Mouse (Mus musculus): ENCODE measurements at regions not wholly inside any gene's neighbourhood (a gene's known extent, or its start where the extent isn't known, plus 50 kb on each side); places are given as distances from the start of the nearest gene placed in this dataset.

GRCm38 (mm10) chr4:39926021-39926591, 216.8 kb upstream of the Aco1 start:
- Histone ChIP-seq H3K9me3 (no peaks in the 10 kb centered on the region), H3K4me3 (no peak overlapping the region), H3K9ac (replicated peaks) (no peak overlapping the region), H3K27ac (replicated peaks) (no peak overlapping the region), H3K36me3 (no peaks in the 10 kb centered on the region), H3K4me1 (no peaks in the 10 kb centered on the region), H3K27me3 (no peaks in the 10 kb centered on the region), H3K4me2 (replicated peaks) (no peak overlapping the region)
- WGBS: 91% methylated on average over 3 of the region's 3 CpGs
- no peak for ATAC-seq (ENCODE audit: low FRiP score, low read depth)

- no peak overlapping the region for H3K4me3 ChIP-seq
- 91% methylated on average over 7 of the region's 7 CpGs for WGBS
- no peak for ATAC-seq (ENCODE audit: low FRiP score, low read depth)
These were observed 216.3 kb upstream of the Aco1 start for GRCm38 (mm10) chr4:39926594-39926993.

GRCm38 (mm10) chr4:39928491-39928890, 214.4 kb upstream of the Aco1 start:
- H3K4me2 ChIP-seq (replicated peaks): no peak overlapping the region
- no peak overlapping the region for H3K9ac ChIP-seq (replicated peaks)
- no peaks in the 10 kb centered on the region for H3K4me1 ChIP-seq
- 82% methylated on average over 2 of the region's 2 CpGs for WGBS
- H3K27ac ChIP-seq (replicated peaks): no peak overlapping the region
- ATAC-seq (ENCODE audit: low FRiP score, low read depth): no peak
- no peaks in the 10 kb centered on the region for H3K36me3 ChIP-seq
- no peak overlapping the region for H3K4me3 ChIP-seq
- no peaks in the 10 kb centered on the region for H3K9me3 ChIP-seq
- no peaks in the 10 kb centered on the region for H3K27me3 ChIP-seq

More at GRCm38 (mm10) chr4:39926594-39926993, 216.3 kb upstream of the Aco1 start:
- H3K36me3 ChIP-seq: no peaks in the 10 kb centered on the region
- H3K9me3 ChIP-seq: no peaks in the 10 kb centered on the region
- H3K9ac ChIP-seq (replicated peaks): no peak overlapping the region
- no peaks in the 10 kb centered on the region for H3K4me1 ChIP-seq
- H3K27me3 ChIP-seq: no peaks in the 10 kb centered on the region
- no peak overlapping the region for H3K4me2 ChIP-seq (replicated peaks)
- H3K27ac ChIP-seq (replicated peaks): no peak overlapping the region

- Histone ChIP-seq H3K4me2 (replicated peaks) (no peak overlapping the region), H3K27ac (replicated peaks) (no peak overlapping the region), H3K9ac (replicated peaks) (no peak overlapping the region), H3K4me1 (no peaks in the 10 kb centered on the region), H3K36me3 (no peaks in the 10 kb centered on the region), H3K9me3 (no peaks in the 10 kb centered on the region), H3K27me3 (no peaks in the 10 kb centered on the region), H3K4me3 (no peak overlapping the region)
- no peak for ATAC-seq (ENCODE audit: low FRiP score, low read depth)
- WGBS: 92% methylated on average over 12 of the region's 12 CpGs
These were observed 208.7 kb upstream of the Aco1 start for GRCm38 (mm10) chr4:39934025-39934708.

DNA sequence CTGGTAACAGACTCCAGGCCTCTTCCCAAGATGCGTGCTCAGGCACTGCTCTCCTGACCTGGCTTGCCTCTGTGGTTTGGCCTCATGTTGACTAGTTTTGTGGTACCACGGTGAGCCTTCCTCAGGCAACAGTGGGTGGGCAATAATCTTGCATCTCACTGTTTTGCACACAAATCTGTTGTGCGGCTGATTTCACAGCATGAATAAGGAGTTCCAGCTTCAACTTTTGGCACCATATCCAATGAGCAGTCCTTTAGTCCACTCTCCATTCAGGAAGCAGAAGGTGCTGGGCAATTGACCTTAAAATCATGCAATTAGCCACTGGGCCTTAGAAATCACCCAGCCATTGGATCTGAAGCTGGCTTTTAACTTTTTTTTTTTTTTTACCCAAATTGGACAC, 184.2 kb upstream of the Aco1 start:
- ATAC-seq (ENCODE audit: low FRiP score, low read depth): no peak
- Histone ChIP-seq H3K9ac (replicated peaks) (no peak overlapping the region), H3K4me2 (replicated peaks) (no peak overlapping the region), H3K4me1 (no peaks in the 10 kb centered on the region), H3K27me3 (no peaks in the 10 kb centered on the region), H3K9me3 (no peaks in the 10 kb centered on the region), H3K4me3 (no peak overlapping the region), H3K36me3 (no peaks in the 10 kb centered on the region), H3K27ac (replicated peaks) (no peak overlapping the region)
- WGBS: 81% methylated on average over 3 of the region's 3 CpGs

DNA sequence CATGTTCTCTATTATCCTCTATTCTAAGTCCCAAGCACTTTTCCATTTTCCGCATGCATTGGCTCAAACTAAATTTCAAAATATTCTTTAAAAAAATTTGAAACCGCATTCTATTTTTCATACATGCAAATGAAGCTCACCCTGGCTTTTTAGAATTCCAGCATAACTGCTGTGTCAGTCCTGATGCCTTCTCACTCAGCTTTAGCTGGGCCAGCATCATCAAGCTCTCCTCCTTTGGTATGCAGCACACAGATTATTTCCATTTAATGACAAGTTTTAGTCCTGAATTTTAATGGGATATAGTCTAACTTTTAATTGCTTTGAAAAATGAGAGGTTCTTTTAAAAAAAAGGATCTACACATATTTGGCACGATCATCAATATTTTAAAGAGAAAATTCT, 174.9 kb upstream of the Aco1 start:
- WGBS: 89% methylated on average over 3 of the region's 3 CpGs
- no peaks in the 10 kb centered on the region for H3K9me3 ChIP-seq
- no peak overlapping the region for H3K4me2 ChIP-seq (replicated peaks)
- ATAC-seq (ENCODE audit: low FRiP score, low read depth): no peak
- no peaks in the 10 kb centered on the region for H3K27me3 ChIP-seq
- H3K36me3 ChIP-seq: no peaks in the 10 kb centered on the region
- no peaks in the 10 kb centered on the region for H3K4me1 ChIP-seq
- no peak overlapping the region for H3K4me3 ChIP-seq
- H3K9ac ChIP-seq (replicated peaks): no peak overlapping the region
- no peak overlapping the region for H3K27ac ChIP-seq (replicated peaks)

DNA sequence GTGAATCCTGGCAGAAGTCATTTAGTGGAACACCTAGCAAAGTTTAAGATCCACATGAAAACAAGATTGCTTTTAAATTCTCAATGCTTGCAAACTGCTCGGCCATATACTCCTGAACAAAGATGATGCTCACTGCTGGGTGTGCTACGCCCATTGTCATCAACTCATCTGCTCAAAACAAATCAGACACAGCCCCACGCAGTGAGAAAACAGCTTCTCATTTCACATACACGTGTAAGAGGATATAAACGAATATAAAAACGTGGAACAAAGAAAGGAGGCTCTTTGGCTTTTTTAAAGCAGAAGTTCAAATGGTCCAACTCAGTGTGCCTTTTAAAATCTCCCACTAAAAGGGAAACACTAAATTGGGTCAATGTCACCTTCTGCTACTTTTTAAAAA, 151.5 kb upstream of the Aco1 start:
- 76% methylated on average over 6 of the region's 6 CpGs for WGBS
- H3K27me3 ChIP-seq: no peaks in the 10 kb centered on the region
- H3K4me1 ChIP-seq: no peaks in the 10 kb centered on the region
- H3K27ac ChIP-seq (replicated peaks): no peak overlapping the region
- ATAC-seq (ENCODE audit: low FRiP score, low read depth): no peak
- no peak overlapping the region for H3K4me2 ChIP-seq (replicated peaks)
- no peaks in the 10 kb centered on the region for H3K9me3 ChIP-seq
- no peak overlapping the region for H3K9ac ChIP-seq (replicated peaks)
- no peaks in the 10 kb centered on the region for H3K36me3 ChIP-seq
- H3K4me3 ChIP-seq: no peak overlapping the region

GRCm38 (mm10) chr4:39991851-39992250, 151.0 kb upstream of the Aco1 start:
- WGBS: 88% methylated on average over 2 of the region's 2 CpGs
- H3K27ac ChIP-seq (replicated peaks): no peak overlapping the region

DNA sequence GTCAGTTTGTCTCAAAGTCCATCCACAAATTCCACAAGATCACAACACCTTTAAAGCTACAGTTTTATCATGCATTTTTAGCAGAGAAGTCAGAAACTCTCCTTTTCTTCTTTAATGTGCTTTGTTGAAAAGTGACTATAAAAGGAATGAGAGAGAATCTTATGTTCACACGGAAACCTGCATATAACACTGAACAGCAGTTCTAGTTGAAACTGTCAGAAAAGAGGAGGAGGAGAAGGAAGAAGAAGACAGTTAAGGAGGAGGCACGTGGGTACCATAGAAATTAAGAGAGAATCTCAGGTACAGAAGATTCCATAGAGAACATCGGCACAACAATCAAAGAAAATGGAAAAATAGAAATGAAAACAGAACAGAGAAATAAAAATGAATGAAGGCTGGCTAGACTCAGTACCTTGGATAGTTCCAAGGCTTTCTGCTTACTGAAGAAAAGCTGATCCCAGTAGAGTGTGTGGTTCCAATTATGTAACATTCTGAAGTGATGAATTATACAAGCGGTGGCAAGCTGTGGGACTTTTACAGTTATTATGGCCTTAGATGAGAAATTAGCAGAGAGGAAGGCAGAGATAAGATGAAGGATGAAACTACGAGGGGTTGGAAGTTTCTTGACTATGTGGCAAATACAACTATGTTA, 144.0 kb upstream of the Aco1 start:
- Histone ChIP-seq H3K9ac (replicated peaks) (no peak overlapping the region), H3K9me3 (no peaks in the 10 kb centered on the region), H3K4me2 (replicated peaks) (no peak overlapping the region), H3K27ac (replicated peaks) (no peak overlapping the region), H3K36me3 (no peaks in the 10 kb centered on the region), H3K4me1 (no peaks in the 10 kb centered on the region), H3K4me3 (no peak overlapping the region), H3K27me3 (no peaks in the 10 kb centered on the region)
- 76% methylated on average over 5 of the region's 5 CpGs for WGBS
- ATAC-seq (ENCODE audit: low FRiP score, low read depth): no peak

More at GRCm38 (mm10) chr4:39991851-39992250, 151.0 kb upstream of the Aco1 start:
- H3K9me3 ChIP-seq: no peaks in the 10 kb centered on the region
- H3K27me3 ChIP-seq: no peaks in the 10 kb centered on the region
- no peak overlapping the region for H3K9ac ChIP-seq (replicated peaks)
- ATAC-seq (ENCODE audit: low FRiP score, low read depth): no peak
- H3K4me3 ChIP-seq: no peak overlapping the region
- H3K36me3 ChIP-seq: no peaks in the 10 kb centered on the region
- H3K4me1 ChIP-seq: no peaks in the 10 kb centered on the region
- no peak overlapping the region for H3K4me2 ChIP-seq (replicated peaks)

GRCm38 (mm10) chr4:40014666-40015065, 128.2 kb upstream of the Aco1 start:
- peak; percentile 70 for ATAC-seq (ENCODE audit: low FRiP score, low read depth)
- H3K4me3 ChIP-seq: no peak overlapping the region
- H3K36me3 ChIP-seq: no peaks in the 10 kb centered on the region
- no peaks in the 10 kb centered on the region for H3K27me3 ChIP-seq
- H3K27ac ChIP-seq (replicated peaks): no peak overlapping the region
- no peak overlapping the region for H3K4me2 ChIP-seq (replicated peaks)
- no peak overlapping the region for H3K9ac ChIP-seq (replicated peaks)
- H3K9me3 ChIP-seq: no peaks in the 10 kb centered on the region
- no peaks in the 10 kb centered on the region for H3K4me1 ChIP-seq
- WGBS: 55% methylated on average over 7 of the region's 7 CpGs

- Histone ChIP-seq H3K4me3 (no peak overlapping the region), H3K4me2 (replicated peaks) (no peak overlapping the region), H3K27me3 (no peaks in the 10 kb centered on the region), H3K36me3 (no peaks in the 10 kb centered on the region), H3K9me3 (no peaks in the 10 kb centered on the region), H3K4me1 (no peaks in the 10 kb centered on the region), H3K27ac (replicated peaks) (no peak overlapping the region), H3K9ac (replicated peaks) (no peak overlapping the region)
- 87% methylated on average over 15 of the region's 15 CpGs for WGBS
- ATAC-seq (ENCODE audit: low FRiP score, low read depth): no peak
These were observed 126.0 kb upstream of the Aco1 start for GRCm38 (mm10) chr4:40016856-40017255.

GRCm38 (mm10) chr4:40018208-40018607, 124.7 kb upstream of the Aco1 start:
- no peak overlapping the region for H3K4me3 ChIP-seq
- no peaks in the 10 kb centered on the region for H3K4me1 ChIP-seq
- no peak overlapping the region for H3K27ac ChIP-seq (replicated peaks)
- no peaks in the 10 kb centered on the region for H3K27me3 ChIP-seq
- H3K9ac ChIP-seq (replicated peaks): no peak overlapping the region
- no peak overlapping the region for H3K4me2 ChIP-seq (replicated peaks)
- H3K36me3 ChIP-seq: no peaks in the 10 kb centered on the region
- WGBS: 87% methylated on average over 4 of the region's 4 CpGs
- H3K9me3 ChIP-seq: no peaks in the 10 kb centered on the region
- no peak for ATAC-seq (ENCODE audit: low FRiP score, low read depth)
